Mouse (Mus musculus) forebrain, embryonic 16.5 days (tissue): ENCODE results near the gene Slc44a5. TPM values are rescaled to one million over a fixed set of nuclear protein-coding genes. Genes with fewer than 3 reads are reported as not detected.
"Not testable (repeated sequence)": the region's sequence is repeated elsewhere in the genome, so short reads cannot be mapped to it uniquely, and the experiment has no call there.

Experiments used
- ATAC-seq: fragments of 200-750 bp; cut with Nextera tagmentation; 2 replicates; pipeline ENCODE4 v1.8.0; 2017; ENCODE audit warnings: mild to moderate bottlenecking, moderate library complexity
- H3K27ac ChIP-seq: fragments of 300-500 bp; sonication (generic); 2 replicates; pipeline ENCODE4 v1.5.1; 2014; ENCODE audit warnings: low read length, control low read depth
- H3K27me3 ChIP-seq: fragments of 300-500 bp; sonication (generic); replicated peaks from 2 replicates; pipeline ENCODE4 v1.6.1; 2014; ENCODE audit warnings: low read length; ENCODE audit not compliant: control insufficient read depth, insufficient read depth
- H3K36me3 ChIP-seq: fragments of 300-500 bp; sonication (generic); 2 replicates; pipeline ENCODE4 v1.6.1; 2014; ENCODE audit not compliant: control insufficient read depth, insufficient read depth
- H3K4me1 ChIP-seq: fragments of 300-500 bp; sonication (generic); replicated peaks from 2 replicates; pipeline ENCODE4 v1.6.1; 2014; ENCODE audit warnings: low read length; ENCODE audit not compliant: control insufficient read depth, insufficient read depth
- H3K4me2 ChIP-seq: fragments of 300-500 bp; sonication (generic); 2 replicates; pipeline ENCODE4 v1.6.1; 2014; ENCODE audit warnings: mild to moderate bottlenecking, low read length, control low read depth
- H3K4me3 ChIP-seq: fragments of 300-500 bp; sonication (generic); replicated peaks from 2 replicates; pipeline ENCODE4 v1.5.1; 2014; ENCODE audit warnings: mild to moderate bottlenecking, low read length, control low read depth
- H3K9ac ChIP-seq: fragments of 300-500 bp; sonication (generic); replicated peaks from 2 replicates; pipeline ENCODE4 v1.6.1; 2014; ENCODE audit warnings: low read depth, low read length, control low read depth
- H3K9me3 ChIP-seq: fragments of 300-500 bp; sonication (generic); 2 replicates; pipeline ENCODE4 v1.6.1; 2016; ENCODE audit warnings: low read length; ENCODE audit not compliant: control insufficient read depth
- WGBS: fragments of 180-500 bp; shearing (Covaris S2); extraction: QIAGEN DNeasy Blood & Tissue Kit; methylation state at CpG from one replicate; pipeline ENCODE4 v1.1.7; 2014; 5-methylcytosine and 5-hydroxymethylcytosine counted together
- polyA plus RNA-seq: library from polyadenylated mRNA; unstranded; fragments of >200 nt; fragmentation: Nextera tagmentation; extraction: Ambion mirVana; gene quantifications from 2 replicates; pipeline ENCODE4 v1.2.1, GENCODE M21; 2015

Gene Slc44a5
- polyA plus RNA-seq, 1 experiment from 2014 or later = 9.1 TPM

DNA sequence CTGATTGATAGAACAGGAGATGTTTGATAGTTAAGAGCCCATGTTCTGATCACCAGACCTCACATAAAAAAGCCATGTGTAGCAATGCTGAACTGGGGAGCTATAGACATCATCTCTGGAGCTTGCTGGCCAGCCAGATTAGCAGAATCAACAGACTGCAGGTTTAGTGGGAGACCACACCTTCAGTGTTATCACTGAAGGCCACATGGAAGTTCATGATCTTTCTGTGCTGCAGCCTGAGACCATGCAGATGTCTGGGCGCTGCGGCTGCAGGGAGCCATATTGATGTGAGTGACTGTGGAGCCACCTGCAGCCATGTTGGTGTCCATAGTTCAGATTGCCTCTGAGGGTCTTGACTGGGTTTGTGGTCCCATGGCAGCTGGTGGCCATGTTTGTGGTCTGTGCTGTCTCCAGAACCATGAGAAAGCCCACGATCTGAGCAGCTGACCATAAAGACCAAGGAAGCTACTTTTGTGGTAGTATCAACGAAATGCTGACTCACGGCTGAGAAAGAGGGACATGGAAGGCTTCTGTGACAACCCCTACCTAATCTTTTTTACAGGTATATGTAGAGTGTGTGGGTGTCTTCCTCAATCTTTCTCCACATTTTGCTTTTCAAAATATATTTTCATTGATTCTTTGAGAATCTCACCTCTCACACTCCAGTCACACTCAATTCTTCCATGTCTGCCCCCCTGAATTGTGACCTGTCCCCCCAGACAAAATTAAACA lies 26.7 kb downstream of the Slc44a5 start:
- 95% methylated on average over 5 of the region's 5 CpGs for WGBS
- H3K27me3 ChIP-seq = no peaks in the 10 kb centered on the region
- no peaks in the 10 kb centered on the region for H3K4me1 ChIP-seq
- H3K4me3 ChIP-seq = no peak overlapping the region
- H3K9me3 ChIP-seq = no peaks in the 10 kb centered on the region
- no peak overlapping the region for H3K27ac ChIP-seq
- no peak for ATAC-seq
- H3K9ac ChIP-seq = no peak overlapping the region
- no peak overlapping the region for H3K4me2 ChIP-seq
- H3K36me3 ChIP-seq = no peaks in the 10 kb centered on the region

DNA sequence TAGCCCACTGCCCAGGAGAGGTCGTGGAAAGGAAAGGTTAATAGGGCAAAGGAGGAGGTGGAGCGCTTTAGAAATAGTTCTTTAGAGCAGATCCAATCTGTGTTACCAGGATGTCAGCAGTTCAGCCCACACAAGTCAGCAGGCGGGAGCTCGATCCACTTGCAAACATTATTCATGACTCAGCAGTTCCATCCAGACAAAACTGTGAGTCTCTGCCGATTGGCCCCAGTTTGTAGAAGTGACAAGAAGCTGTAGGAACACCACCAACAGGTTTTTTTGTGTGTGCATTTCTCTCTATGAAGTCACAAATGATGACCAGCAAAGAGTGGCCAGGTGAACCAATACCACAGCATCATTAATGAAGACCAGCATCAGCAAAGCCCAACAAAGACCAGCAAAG lies 28.1 kb downstream of the Slc44a5 start:
- Histone ChIP-seq H3K27me3 (no peaks in the 10 kb centered on the region), H3K9ac (no peak overlapping the region), H3K27ac (no peak overlapping the region), H3K4me1 (no peaks in the 10 kb centered on the region), H3K9me3 (no peaks in the 10 kb centered on the region), H3K4me3 (no peak overlapping the region), H3K4me2 (no peak overlapping the region), H3K36me3 (no peaks in the 10 kb centered on the region)
- 80% methylated on average over 5 of the region's 5 CpGs for WGBS
- ATAC-seq = no peak

- no peaks in the 10 kb centered on the region for H3K27me3 ChIP-seq
- no peak overlapping the region for H3K4me2 ChIP-seq
- no peak overlapping the region for H3K27ac ChIP-seq
- 89% methylated on average over 4 of the region's 4 CpGs for WGBS
- no peaks in the 10 kb centered on the region for H3K9me3 ChIP-seq
- H3K4me1 ChIP-seq = no peaks in the 10 kb centered on the region
- ATAC-seq = no peak
- H3K4me3 ChIP-seq = no peak overlapping the region
- H3K36me3 ChIP-seq = no peaks in the 10 kb centered on the region
- H3K9ac ChIP-seq = no peak overlapping the region
Observed at GRCm38 (mm10) chr3:154046876-154047275, 73.6 kb downstream of the Slc44a5 start.

GRCm38 (mm10) chr3:154053331-154053730 lies 80.1 kb downstream of the Slc44a5 start:
- ATAC-seq = no peak
- 80% methylated on average over 7 of the region's 7 CpGs for WGBS
- H3K27ac ChIP-seq = no peak overlapping the region
- no peaks in the 10 kb centered on the region for H3K36me3 ChIP-seq
- no peak overlapping the region for H3K4me3 ChIP-seq
- no peaks in the 10 kb centered on the region for H3K9me3 ChIP-seq
- H3K9ac ChIP-seq = no peak overlapping the region
- H3K4me2 ChIP-seq = no peak overlapping the region
- H3K4me1 ChIP-seq = no peaks in the 10 kb centered on the region
- H3K27me3 ChIP-seq = no peaks in the 10 kb centered on the region

GRCm38 (mm10) chr3:154057464-154057863 lies 84.2 kb downstream of the Slc44a5 start:
- Histone ChIP-seq H3K36me3 (no peaks in the 10 kb centered on the region), H3K9ac (no peak overlapping the region), H3K27me3 (no peaks in the 10 kb centered on the region), H3K4me3 (no peak overlapping the region), H3K27ac (no peak overlapping the region), H3K4me1 (no peaks in the 10 kb centered on the region), H3K4me2 (no peak overlapping the region), H3K9me3 (no peaks in the 10 kb centered on the region)
- 95% methylated on average over 2 of the region's 2 CpGs for WGBS
- ATAC-seq = no peak

GRCm38 (mm10) chr3:154058200-154058599 lies 85.0 kb downstream of the Slc44a5 start:
- Histone ChIP-seq H3K4me3 (no peak overlapping the region), H3K27me3 (no peaks in the 10 kb centered on the region), H3K27ac (no peak overlapping the region), H3K9me3 (no peaks in the 10 kb centered on the region), H3K4me1 (no peaks in the 10 kb centered on the region), H3K36me3 (no peaks in the 10 kb centered on the region), H3K4me2 (no peak overlapping the region), H3K9ac (no peak overlapping the region)
- WGBS = 89% methylated on average over 5 of the region's 5 CpGs
- ATAC-seq = no peak

- not testable (repeated sequence) for H3K4me2 ChIP-seq, H3K4me3 ChIP-seq, H3K36me3 ChIP-seq, H3K27me3 ChIP-seq, H3K27ac ChIP-seq, H3K9me3 ChIP-seq, ATAC-seq, H3K4me1 ChIP-seq, H3K9ac ChIP-seq
Observed at GRCm38 (mm10) chr3:154071989-154072388, 98.8 kb downstream of the Slc44a5 start.

DNA sequence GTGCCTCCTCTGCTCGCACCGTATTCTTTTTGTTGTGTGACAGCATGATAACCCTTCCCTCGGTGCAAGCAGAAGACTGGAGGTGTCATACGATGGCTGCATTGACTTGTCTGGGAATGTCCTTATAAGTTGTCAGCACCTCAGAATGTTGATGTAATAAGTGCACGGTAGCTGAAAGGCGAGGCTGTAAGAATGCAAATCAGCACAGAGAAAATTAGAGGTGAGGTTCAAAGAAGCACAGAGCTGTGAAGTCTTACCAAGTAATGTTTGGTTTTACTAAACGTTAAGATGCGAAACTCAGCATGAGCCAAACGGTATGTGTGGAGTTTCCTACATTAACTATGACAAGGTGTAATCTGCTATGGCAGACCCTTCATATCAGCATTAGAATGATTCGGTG lies 102.5 kb downstream of the Slc44a5 start:
- Histone ChIP-seq H3K27ac (no peak overlapping the region), H3K4me2 (no peak overlapping the region), H3K36me3 (no peaks in the 10 kb centered on the region), H3K4me1 (no peaks in the 10 kb centered on the region), H3K9me3 (no peaks in the 10 kb centered on the region), H3K9ac (no peak overlapping the region), H3K27me3 (no peaks in the 10 kb centered on the region), H3K4me3 (no peak overlapping the region)
- no peak for ATAC-seq
- WGBS = 58% methylated on average over 10 of the region's 10 CpGs

GRCm38 (mm10) chr3:154081687-154082086 lies 108.5 kb downstream of the Slc44a5 start:
- WGBS = 23% methylated on average over 12 of the region's 12 CpGs
- H3K27ac ChIP-seq = no peak overlapping the region
- H3K4me3 ChIP-seq = no peak overlapping the region
- H3K36me3 ChIP-seq = no peaks in the 10 kb centered on the region
- H3K27me3 ChIP-seq = no peaks in the 10 kb centered on the region
- peaks cover 12% of the 10 kb centered on the region for H3K4me1 ChIP-seq
- peak; percentile 75 for ATAC-seq
- peak overlapping the region; percentile 27 for H3K4me2 ChIP-seq
- no peak overlapping the region for H3K9ac ChIP-seq
- no peaks in the 10 kb centered on the region for H3K9me3 ChIP-seq

DNA sequence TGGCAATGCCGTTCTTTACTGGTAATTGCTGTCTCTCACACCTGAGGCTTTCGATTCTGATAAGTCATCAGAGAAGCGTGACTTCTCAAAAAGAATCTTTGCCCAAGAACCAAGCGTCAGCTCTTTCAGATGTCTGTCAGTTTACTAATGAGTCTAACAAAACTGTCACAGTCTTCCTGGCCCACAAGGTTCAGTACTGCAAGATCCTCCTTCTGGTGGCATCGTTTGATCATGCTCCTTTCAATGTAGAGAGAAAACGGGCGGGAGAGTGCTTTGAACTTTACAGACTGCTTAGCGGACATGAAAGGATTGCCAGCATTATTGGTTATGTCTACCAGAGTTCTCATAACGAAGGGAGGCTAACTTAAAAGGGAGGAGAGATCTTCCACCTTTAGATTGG lies 109.0 kb downstream of the Slc44a5 start:
- no peak overlapping the region for H3K27ac ChIP-seq
- peak; percentile 39 for ATAC-seq
- H3K9ac ChIP-seq = no peak overlapping the region
- no peaks in the 10 kb centered on the region for H3K27me3 ChIP-seq
- H3K36me3 ChIP-seq = no peaks in the 10 kb centered on the region
- H3K4me1 ChIP-seq = peaks cover 12% of the 10 kb centered on the region
- H3K4me2 ChIP-seq = peak overlapping the region; percentile 27
- H3K9me3 ChIP-seq = no peaks in the 10 kb centered on the region
- WGBS = 13% methylated on average over 9 of the region's 9 CpGs
- no peak overlapping the region for H3K4me3 ChIP-seq
